Mouse (Mus musculus) liver, embryonic 14.5 days (tissue): ENCODE results near the gene Tmem231. TPM values are rescaled to one million over a fixed set of nuclear protein-coding genes. Genes with fewer than 3 reads are reported as not detected.

ENCODE experiments used
- ATAC-seq: fragments of 200-750 bp; cut with Nextera tagmentation; 2 replicates; pipeline ENCODE4 v1.8.0; 2017; ENCODE audit warnings: moderate number of reproducible peaks, mild to moderate bottlenecking, moderate library complexity; ENCODE audit not compliant: insufficient read depth
- DNase-seq, 3 experiments: peaks; one replicate each; pipeline ENCODE4 v3.0.0-alpha.2; 2012 to 2013; ENCODE audit warnings: low read depth in 3 of 3, low spot score in 3 of 3
- H3K27ac ChIP-seq: fragments of 300-500 bp; sonication (generic); 2 replicates; pipeline ENCODE4 v1.5.1; 2014; ENCODE audit warnings: moderate library complexity, mild to moderate bottlenecking, control low read depth, inconsistent platforms
- H3K27me3 ChIP-seq: fragments of 300-500 bp; sonication (generic); 2 replicates; pipeline ENCODE4 v1.6.1; 2014; ENCODE audit warnings: mild to moderate bottlenecking, low read length, moderate library complexity; ENCODE audit not compliant: control insufficient read depth, insufficient read depth
- H3K36me3 ChIP-seq: fragments of 300-500 bp; sonication (generic); replicated peaks from 2 replicates; pipeline ENCODE4 v1.6.1; 2014; ENCODE audit warnings: low read depth; ENCODE audit not compliant: control insufficient read depth, insufficient read depth
- H3K4me1 ChIP-seq, 2 experiments: fragments of 200-500 bp in 1 of 2; fragments of 300-500 bp in 1 of 2; sonication (generic) in 1 of 2; replicated peaks; 2 replicates each; pipeline ENCODE4 v1.6.1; 2012 to 2014; ENCODE audit warnings: antibody characterized with exemption in 1 of 2, inconsistent platforms in 1 of 2, low read length in 1 of 2; ENCODE audit not compliant: control insufficient read depth in 2 of 2, insufficient read depth in 2 of 2
- H3K4me2 ChIP-seq: fragments of 300-500 bp; sonication (generic); 2 replicates; pipeline ENCODE4 v1.6.1; 2014; ENCODE audit warnings: low read depth, mild to moderate bottlenecking, control low read depth, moderate library complexity
- H3K4me3 ChIP-seq, 2 experiments: fragments of 200-500 bp in 1 of 2; fragments of 300-500 bp in 1 of 2; sonication (generic) in 1 of 2; 2 replicates each; pipeline ENCODE4 v1.5.1; 2012 to 2014; ENCODE audit warnings: low read depth in 2 of 2, low read length in 2 of 2, mild to moderate bottlenecking in 2 of 2, control low read depth in 1 of 2, inconsistent platforms in 1 of 2, moderate library complexity in 1 of 2; ENCODE audit not compliant: insufficient read depth in 1 of 2
- H3K9ac ChIP-seq: fragments of 300-500 bp; sonication (generic); replicated peaks from 2 replicates; pipeline ENCODE4 v1.6.1; 2014; ENCODE audit warnings: mild to moderate bottlenecking, control low read depth, moderate library complexity
- H3K9me3 ChIP-seq: fragments of 300-500 bp; sonication (generic); 2 replicates; pipeline ENCODE4 v1.6.1; 2016; ENCODE audit warnings: low read length, mixed read lengths; ENCODE audit not compliant: control insufficient read depth
- CTCF ChIP-seq: IDR thresholded peaks from 2 replicates; pipeline ENCODE4 v1.5.1; 2016; ENCODE audit warnings: antibody characterized with exemption, low read depth, control low read depth
- EP300 ChIP-seq: IDR thresholded peaks from 2 replicates; pipeline ENCODE4 v1.6.1; 2016; ENCODE audit warnings: antibody characterized with exemption, low read depth
- WGBS: fragments of 180-500 bp; shearing (Covaris S2); extraction: QIAGEN DNeasy Blood & Tissue Kit; methylation state at CpG from one replicate; pipeline ENCODE4 v1.1.7; 2014; ENCODE audit not compliant: insufficient replicate concordance; 5-methylcytosine and 5-hydroxymethylcytosine counted together
- polyA plus RNA-seq, 2 experiments: library from polyadenylated mRNA; depleted of rRNA in 1 of 2; stranded (reverse) in 1 of 2; unstranded in 1 of 2; fragments of >200 nt; fragmentation: Nextera tagmentation in 1 of 2; extraction: Ambion mirVana in 1 of 2; gene quantifications; 2 replicates each; pipeline versions ENCODE4 v1.2.1 to v1.2.3; 2012 to 2014

The Tmem231 gene
- polyA plus RNA-seq, 2 experiments, result 1.7 to 2.0 TPM

DNA sequence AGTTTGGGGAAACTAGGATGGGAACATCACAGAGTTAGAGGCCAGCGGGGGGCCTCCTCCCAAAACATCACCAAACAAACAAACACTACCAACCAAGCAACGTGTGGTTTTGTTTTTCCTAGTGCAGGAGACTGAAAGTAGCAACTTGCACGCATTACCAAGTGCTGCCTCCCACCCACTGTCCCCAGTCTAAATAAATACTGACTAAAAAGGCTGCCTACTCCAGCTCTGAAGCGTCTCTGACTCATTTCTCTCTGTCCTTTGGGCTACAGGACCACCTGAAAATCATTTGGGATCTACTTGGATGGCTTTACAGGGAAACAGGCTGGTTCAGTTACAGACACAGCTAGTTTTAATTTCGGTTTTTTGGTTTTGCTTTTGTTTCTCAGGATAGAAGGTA is 30.7 kb upstream of the Tmem231 start:
- Histone ChIP-seq H3K27me3 (no peaks in the 10 kb centered on the region), H3K9ac (no peak overlapping the region), H3K4me2 (no peak overlapping the region), H3K4me3 (no peak overlapping the region), H3K4me1 (peaks cover 0 to 4% of the 10 kb centered on the region in 2 experiments; a peak in 2 of 4 replicates), H3K9me3 (no peaks in the 10 kb centered on the region), H3K36me3 (no peaks in the 10 kb centered on the region), H3K27ac (no peak overlapping the region)
- ATAC-seq (no peak), DNase-seq (no peak)
- TF ChIP-seq EP300, result no peak
- WGBS, result 56% methylated on average over 5 of the region's 5 CpGs

- WGBS, result 79% methylated on average over 4 of the region's 4 CpGs
- H3K27me3 ChIP-seq, result no peaks in the 10 kb centered on the region
- ATAC-seq, result no peak
Measured at GRCm38 (mm10) chr8:111963546-111963945, 29.9 kb upstream of the Tmem231 start.

GRCm38 (mm10) chr8:111963091-111963490 is 29.4 kb upstream of the Tmem231 start:
- Histone ChIP-seq H3K36me3 (no peaks in the 10 kb centered on the region), H3K9ac (no peak overlapping the region), H3K4me1 (peaks cover 0 to 4% of the 10 kb centered on the region in 2 experiments; a peak in 2 of 4 replicates), H3K9me3 (no peaks in the 10 kb centered on the region), H3K27ac (no peak overlapping the region), H3K4me2 (no peak overlapping the region), H3K4me3 (no peak overlapping the region), H3K27me3 (no peaks in the 10 kb centered on the region)
- no peak for TF ChIP-seq CTCF
- no peak for TF ChIP-seq EP300
- ATAC-seq (no peak), DNase-seq (no peak)
- WGBS, result 74% methylated on average over 10 of the region's 10 CpGs

More at GRCm38 (mm10) chr8:111963546-111963945, 29.9 kb upstream of the Tmem231 start:
- no peak overlapping the region for H3K9ac ChIP-seq
- H3K4me1 ChIP-seq, result peaks cover 0 to 4% of the 10 kb centered on the region in 2 experiments; a peak in 2 of 4 replicates
- H3K4me3 ChIP-seq, result no peak overlapping the region
- no peak overlapping the region for H3K4me2 ChIP-seq
- DNase-seq, result no peak
- no peaks in the 10 kb centered on the region for H3K9me3 ChIP-seq
- no peak overlapping the region for H3K27ac ChIP-seq
- TF ChIP-seq EP300 (no peak), CTCF (no peak)
- H3K36me3 ChIP-seq, result no peaks in the 10 kb centered on the region

GRCm38 (mm10) chr8:111962589-111962988 is 28.9 kb upstream of the Tmem231 start:
- H3K4me3 ChIP-seq, result no peak overlapping the region
- WGBS, result 42% methylated on average over 1 of the region's 1 CpGs
- H3K9me3 ChIP-seq, result no peaks in the 10 kb centered on the region
- ATAC-seq (no peak), DNase-seq (no peak)
- H3K9ac ChIP-seq, result no peak overlapping the region
- H3K4me2 ChIP-seq, result no peak overlapping the region
- peaks cover 0 to 2% of the 10 kb centered on the region in 2 experiments; a peak in 2 of 4 replicates for H3K4me1 ChIP-seq
- H3K27me3 ChIP-seq, result no peaks in the 10 kb centered on the region
- no peaks in the 10 kb centered on the region for H3K36me3 ChIP-seq
- TF ChIP-seq CTCF (no peak), EP300 (no peak)
- H3K27ac ChIP-seq, result no peak overlapping the region

- no peaks in the 10 kb centered on the region for H3K4me1 ChIP-seq
- WGBS, result 67% methylated on average over 3 of the region's 3 CpGs
- no peak overlapping the region for H3K4me3 ChIP-seq
- TF ChIP-seq CTCF (peak; percentile 26; the same call in 1 of the 2 replicates), EP300 (no peak)
- no peak for DNase-seq
- no peak overlapping the region for H3K27ac ChIP-seq
- no peaks in the 10 kb centered on the region for H3K9me3 ChIP-seq
- no peak overlapping the region for H3K4me2 ChIP-seq
- ATAC-seq, result peak; percentile 22; the same call in 1 of the 2 replicates
- no peak overlapping the region for H3K9ac ChIP-seq
- H3K36me3 ChIP-seq, result peaks cover 6% of the 10 kb centered on the region
- no peaks in the 10 kb centered on the region for H3K27me3 ChIP-seq
Measured at GRCm38 (mm10) chr8:111961330-111961729, 27.6 kb upstream of the Tmem231 start.
